13 mouse cellular contexts compared by ENCODE assay signal in the genomic region with DNA sequence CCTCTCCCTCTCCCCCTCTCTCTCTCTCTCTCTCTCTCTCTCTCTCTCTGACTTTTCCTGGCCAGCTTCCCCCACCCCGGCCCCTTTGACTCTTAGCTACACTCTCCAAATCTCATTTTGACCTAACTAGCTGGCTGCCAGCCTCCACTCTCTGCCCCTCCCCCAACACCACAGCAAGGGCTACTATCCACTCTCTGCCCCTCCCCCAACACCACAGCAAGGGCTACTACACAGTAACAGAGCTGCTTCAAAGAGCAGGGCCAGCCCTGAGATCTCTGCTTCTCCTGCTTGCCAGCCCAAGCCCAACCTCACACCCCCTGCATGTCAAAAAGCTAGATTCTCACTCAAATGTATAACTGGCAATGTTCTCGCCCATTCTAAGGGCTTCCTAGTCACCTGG. TPM values are rescaled to one million over a fixed set of nuclear protein-coding genes. Genes with fewer than 3 reads are reported as not detected.
DNase-seq lines count a peak whose midpoint lies in the region; ATAC-seq lines count a peak whose summit lies in the region.
"Had no signal": no experiment of that assay in that cellular context is flagged by ENCODE, and none has a peak within 500 bp of the region (broad histone marks: within the 10 kb centered on the region; RNA-seq: fewer than 3 reads in every experiment).

No protein-coding gene starts in this region.

- H3K4me2 ChIP-seq in limb, embryonic 11.5 days (ENCODE audit: low read depth, severe bottlenecking) = no peak overlapping the region

- H3K4me3 ChIP-seq in limb, embryonic 11.5 days (ENCODE audit: low read depth, low read length) = no peak overlapping the region

- no peak overlapping the region for H3K9ac ChIP-seq in limb, embryonic 11.5 days (ENCODE audit: low read length)

- no peaks in the 10 kb centered on the region for H3K27me3 ChIP-seq in limb, embryonic 11.5 days (ENCODE audit: control insufficient read depth, insufficient read depth, low read length)

- 0 out of 2 replicates have a peak, but pooled peaks have one; percentile 47 for ATAC-seq in limb, embryonic 11.5 days (ENCODE audit: insufficient number of reproducible peaks, low FRiP score, low TSS enrichment, low read depth)

- DNase-seq in kidney, postnatal 10 days = peak; percentile 7
- no peak for DNase-seq in kidney, adult 18-20 months
- peak; percentile 7 for DNase-seq in NIH3T3 (ENCODE audit: low read depth)
- DNase-seq in embryo, embryonic 9.5 days (ENCODE audit: extremely low spot score) = peak; percentile 49
- peak; percentile 43 for DNase-seq in limb, embryonic 11.5 days (ENCODE audit: low spot score)
- DNase-seq in spleen, postnatal 36 days (ENCODE audit: low spot score in 2 of 2) = no peak
- no peak for DNase-seq in spleen, adult 12 weeks (ENCODE audit: low spot score)
- DNase-seq in left cerebral cortex, adult 11 months (ENCODE audit: low spot score) = no peak
- DNase-seq: right cerebral cortex, postnatal 14 days had no signal

- 27% methylated on average over 1 of the region's 2 CpGs for whole genome bisulfite sequencing in limb, embryonic 11.5 days

- no peak overlapping the region for H3K27ac ChIP-seq in limb, embryonic 11.5 days (replicated peaks; ENCODE audit: low read depth, low read length)

- H3K9me3 ChIP-seq in limb, embryonic 11.5 days (ENCODE audit: control insufficient read depth, low read length) = no peaks in the 10 kb centered on the region
- H3K9me3 ChIP-seq: G1E had no signal

- no peaks in the 10 kb centered on the region for H3K36me3 ChIP-seq in limb, embryonic 11.5 days (ENCODE audit: control insufficient read depth, insufficient read depth, low read length)
- H3K36me3 ChIP-seq: G1E had no signal

- no peaks in the 10 kb centered on the region for H3K4me1 ChIP-seq in limb, embryonic 11.5 days (ENCODE audit: control insufficient read depth, insufficient read depth, low read length)

RNA-seq across cellular contexts. Expression of a gene that starts 0.7 kb away (rescaled TPM):
- polyA plus RNA-seq in limb, embryonic 11.5 days (2014; fragmentation: Nextera tagmentation; extraction: Ambion mirVana) = 0.41 and 1.1 TPM in 2 replicates
- polyA plus RNA-seq: brain, embryonic 14.5 days; G1E had no signal

RNA-seq across cellular contexts. Expression of a gene that starts 21.0 kb away (rescaled TPM):
- polyA plus RNA-seq in limb, embryonic 11.5 days (2014; fragmentation: Nextera tagmentation; extraction: Ambion mirVana) = 1.6 and 2.2 TPM in 2 replicates

RNA-seq across cellular contexts. Expression of a gene that starts 51.6 kb away (rescaled TPM):
- not detected in 2 replicates for polyA plus RNA-seq in limb, embryonic 11.5 days (2014; fragmentation: Nextera tagmentation; extraction: Ambion mirVana)
- polyA plus RNA-seq: brain, embryonic 14.5 days; embryonic facial prominence, embryonic 14.5 days; G1E; kidney, embryonic 14.5 days had no signal

Comparison
In these comparisons a context has a peak if more than half of its experiments do, and no peak if none do; other contexts are left out.
1. DNase-seq: peak in kidney, postnatal 10 days (single experiment), NIH3T3 (single experiment), embryo, embryonic 9.5 days (single experiment) and limb, embryonic 11.5 days (single experiment); none in kidney, adult 18-20 months (single experiment), spleen, postnatal 36 days (0 of 2), spleen, adult 12 weeks (single experiment) and left cerebral cortex, adult 11 months (single experiment).